Mouse (Mus musculus) E14TG2a.4 (cell line): ENCODE results near the gene Vwc2l.
A peak's percentile ranks its signal among the peaks of the same experiment; 100 is the strongest.

Source experiments
- H3K27me3 ChIP-seq: 2 replicates; pipeline ENCODE4 v1.6.1; 2014; ENCODE audit warnings: low read length, control low read depth; ENCODE audit not compliant: insufficient read depth
- H3K36me3 ChIP-seq: 2 replicates; pipeline ENCODE4 v1.6.1; 2014; ENCODE audit warnings: low read length, control low read depth; ENCODE audit not compliant: insufficient read depth
- H3K4me1 ChIP-seq: replicated peaks from 2 replicates; pipeline ENCODE4 v1.6.1; 2014; ENCODE audit warnings: low read depth, low read length, control low read depth
- H3K4me3 ChIP-seq: replicated peaks from 2 replicates; pipeline ENCODE4 v1.5.1; 2014; ENCODE audit warnings: mild to moderate bottlenecking, low read length
- H3K9me3 ChIP-seq: 2 replicates; pipeline ENCODE4 v1.6.1; 2014; ENCODE audit warnings: low read length, control low read depth
- CTCF ChIP-seq: conservative IDR thresholded peaks from 2 replicates; pipeline ENCODE4 v1.5.1; 2014; ENCODE audit warnings: low read length
- NANOG ChIP-seq: IDR thresholded peaks from 2 replicates; pipeline ENCODE4 v1.6.1; 2014; ENCODE audit warnings: borderline replicate concordance, low read length, mixed read lengths
- POU5F1 ChIP-seq: IDR thresholded peaks from 2 replicates; pipeline ENCODE4 v1.6.1; 2014; ENCODE audit warnings: low read length, borderline replicate concordance

The Vwc2l gene

DNA sequence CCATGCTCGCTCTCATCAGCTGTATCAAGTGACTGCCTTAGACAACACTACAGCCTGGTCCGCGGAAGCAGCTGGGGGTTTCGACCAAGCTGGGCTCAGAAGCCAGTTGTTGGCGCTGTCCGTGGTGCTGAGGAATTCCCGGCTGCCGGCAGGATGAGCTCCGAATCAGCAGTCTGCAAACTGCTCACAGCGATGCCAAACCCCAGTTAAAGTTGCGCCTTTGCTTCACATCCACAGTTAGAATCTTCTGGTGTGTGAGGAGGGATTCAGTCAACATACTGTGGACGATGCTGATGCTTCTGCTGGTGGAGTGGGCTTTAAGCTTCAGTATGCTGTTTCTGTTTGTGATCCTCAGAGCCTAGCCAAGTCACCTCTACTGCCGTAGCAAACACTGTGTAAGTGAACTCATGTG is at the start of gene Vwc2l:
Gene Vwc2l (plus strand): TSS at position 61 of the 412 bp plus-strand sequence.
- Histone ChIP-seq H3K27me3 (peaks cover 7% of the 10 kb centered on the region; the same call in 1 of the 2 replicates), H3K9me3 (no peaks in the 10 kb centered on the region), H3K4me1 (no peaks in the 10 kb centered on the region), H3K36me3 (no peaks in the 10 kb centered on the region), H3K4me3 (no peak within 1 kb of the TSS)
- TF ChIP-seq CTCF (no peak), NANOG (no peak), POU5F1 (no peak)

DNA sequence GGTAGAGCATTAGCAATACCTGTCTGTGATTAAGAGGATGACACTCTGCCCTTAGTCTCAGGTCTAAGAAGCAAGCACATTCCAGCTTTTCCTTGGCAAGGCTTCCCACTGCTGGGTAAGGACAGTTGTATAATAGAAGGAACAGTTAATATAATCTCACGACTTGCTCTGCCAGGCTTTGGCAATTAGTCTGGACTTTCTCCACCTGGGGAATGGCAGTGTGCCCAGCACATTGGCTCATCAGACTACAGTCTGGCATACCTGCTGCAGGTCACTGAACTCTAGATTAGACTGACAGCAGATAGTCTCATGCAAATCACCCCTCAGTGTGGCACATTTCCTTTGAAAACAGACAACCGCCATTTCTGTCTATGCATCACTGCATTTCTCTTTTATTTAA is 33.0 kb upstream of the Vwc2l start:
- no peaks in the 10 kb centered on the region for H3K9me3 ChIP-seq
- H3K27me3 ChIP-seq = no peaks in the 10 kb centered on the region
- no peaks in the 10 kb centered on the region for H3K4me1 ChIP-seq
- no peaks in the 10 kb centered on the region for H3K36me3 ChIP-seq
- no peak overlapping the region for H3K4me3 ChIP-seq
- TF ChIP-seq POU5F1 = no peak
- TF ChIP-seq NANOG = no peak
- no peak for TF ChIP-seq CTCF

DNA sequence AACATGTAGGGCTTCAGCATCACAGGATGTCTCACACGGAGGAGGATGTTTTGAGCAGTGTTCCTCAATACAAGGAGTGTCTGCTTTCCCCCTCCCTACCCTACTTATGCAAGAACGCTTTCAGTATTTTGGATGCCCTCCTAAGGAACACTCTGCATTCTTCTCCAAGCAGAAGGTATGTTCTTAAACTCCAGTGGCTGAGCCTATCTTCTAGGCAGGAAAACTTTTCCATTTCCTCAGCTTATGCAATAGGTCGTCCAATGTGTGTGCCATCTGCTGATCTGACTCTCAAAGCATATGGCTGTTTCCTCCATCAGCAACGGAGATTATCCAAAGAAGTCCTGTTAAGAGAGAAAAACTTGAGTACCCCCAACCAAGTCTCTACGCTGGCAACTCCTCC is 25.2 kb upstream of the Vwc2l start:
- Histone ChIP-seq H3K36me3 (no peaks in the 10 kb centered on the region), H3K4me3 (no peak overlapping the region), H3K9me3 (no peaks in the 10 kb centered on the region), H3K27me3 (no peaks in the 10 kb centered on the region), H3K4me1 (no peaks in the 10 kb centered on the region)
- TF ChIP-seq CTCF = no peak
- no peak for TF ChIP-seq NANOG

DNA sequence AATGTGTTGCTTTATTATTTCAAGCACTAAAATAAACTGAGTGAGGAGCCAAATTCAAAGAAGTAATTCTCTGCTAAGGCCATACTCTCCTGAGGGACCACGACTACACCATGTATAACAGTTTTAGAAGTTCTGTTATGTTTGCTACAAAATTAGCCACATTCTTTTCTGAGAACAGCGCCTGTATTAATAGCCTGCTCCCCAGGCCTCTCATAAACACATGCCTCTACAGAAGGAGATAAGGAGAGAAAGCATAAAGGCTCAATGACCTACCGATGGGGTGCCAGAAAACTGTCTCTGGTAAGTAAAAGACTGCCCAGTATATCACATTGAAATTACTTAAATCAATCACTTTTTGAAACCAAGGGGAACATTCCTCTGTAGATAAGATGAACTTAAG is 21.6 kb upstream of the Vwc2l start:
- Histone ChIP-seq H3K4me3 (no peak overlapping the region), H3K9me3 (no peaks in the 10 kb centered on the region), H3K27me3 (no peaks in the 10 kb centered on the region), H3K36me3 (no peaks in the 10 kb centered on the region), H3K4me1 (no peaks in the 10 kb centered on the region)
- TF ChIP-seq POU5F1 (no peak), CTCF (no peak), NANOG (no peak)

DNA sequence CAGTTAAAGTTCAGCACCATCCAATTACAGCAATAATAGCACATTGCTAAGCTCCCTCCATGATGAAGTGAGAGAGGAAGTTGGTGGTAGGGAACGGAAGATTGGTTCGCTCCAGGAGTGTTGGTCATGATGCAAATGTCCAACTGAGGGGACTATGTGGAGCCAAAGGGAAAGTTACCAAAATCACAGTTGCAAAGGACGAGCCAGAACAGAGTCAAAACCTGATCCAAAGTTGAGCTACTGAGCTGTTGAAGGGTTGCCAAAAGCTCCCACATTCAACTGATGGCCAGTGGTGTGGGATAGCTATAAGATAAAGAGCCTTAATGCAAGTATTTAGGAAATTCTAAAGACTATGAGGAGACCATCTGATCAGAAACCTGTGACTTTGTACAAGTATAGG is 19.7 kb upstream of the Vwc2l start:
- Histone ChIP-seq H3K36me3 (no peaks in the 10 kb centered on the region), H3K9me3 (no peaks in the 10 kb centered on the region), H3K27me3 (no peaks in the 10 kb centered on the region), H3K4me1 (no peaks in the 10 kb centered on the region), H3K4me3 (no peak overlapping the region)
- TF ChIP-seq POU5F1 = no peak
- TF ChIP-seq NANOG = no peak
- no peak for TF ChIP-seq CTCF

DNA sequence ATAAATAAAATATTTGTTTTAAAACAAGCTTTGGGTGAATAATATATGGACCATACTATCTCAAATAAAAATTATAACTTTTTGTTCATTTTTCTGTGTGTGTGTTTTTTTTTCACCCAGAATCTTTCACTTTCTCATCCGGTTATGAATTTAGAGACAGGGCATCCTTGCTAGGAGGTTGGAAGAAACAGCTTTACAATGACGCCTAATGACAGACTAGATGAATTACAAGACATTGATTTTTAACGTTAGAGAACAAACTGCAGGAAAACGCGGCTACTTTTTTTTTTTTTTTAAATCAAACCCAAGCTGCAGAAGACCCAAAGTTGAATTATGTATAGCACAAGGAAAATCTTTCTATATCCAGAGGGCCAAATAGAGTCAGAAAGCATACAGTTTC is 470 bp upstream of the Vwc2l start:
- no peaks in the 10 kb centered on the region for H3K4me1 ChIP-seq
- H3K27me3 ChIP-seq = peaks cover 7% of the 10 kb centered on the region; the same call in 1 of the 2 replicates
- H3K9me3 ChIP-seq = no peaks in the 10 kb centered on the region
- TF ChIP-seq POU5F1 = no peak
- H3K4me3 ChIP-seq = no peak overlapping the region
- H3K36me3 ChIP-seq = no peaks in the 10 kb centered on the region

DNA sequence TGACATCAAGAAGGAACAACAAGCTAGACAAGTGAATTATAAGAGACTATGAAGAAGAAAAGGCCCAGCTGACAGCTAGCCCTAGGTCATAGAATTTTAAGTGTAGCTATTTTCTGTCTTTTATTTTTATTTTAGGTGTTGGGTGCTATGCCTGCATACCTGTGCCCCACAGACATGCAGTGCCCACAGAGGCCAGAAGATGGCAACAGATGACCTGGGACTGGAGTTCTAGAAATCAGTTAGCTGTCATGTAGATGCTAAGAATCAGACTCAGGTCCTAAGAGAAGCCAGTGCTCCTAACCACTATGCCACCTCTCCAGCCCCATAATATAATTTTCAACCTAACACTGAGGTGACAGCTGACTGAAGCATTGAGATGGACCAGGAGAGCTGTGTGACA is 61.6 kb downstream of the Vwc2l start:
- H3K4me3 ChIP-seq = no peak overlapping the region
- no peaks in the 10 kb centered on the region for H3K27me3 ChIP-seq
- H3K4me1 ChIP-seq = peaks cover 5% of the 10 kb centered on the region; the same call in 1 of the 2 replicates
- H3K36me3 ChIP-seq = no peaks in the 10 kb centered on the region
- TF ChIP-seq NANOG = no peak
- peak; percentile 62 for TF ChIP-seq CTCF
- no peaks in the 10 kb centered on the region for H3K9me3 ChIP-seq

DNA sequence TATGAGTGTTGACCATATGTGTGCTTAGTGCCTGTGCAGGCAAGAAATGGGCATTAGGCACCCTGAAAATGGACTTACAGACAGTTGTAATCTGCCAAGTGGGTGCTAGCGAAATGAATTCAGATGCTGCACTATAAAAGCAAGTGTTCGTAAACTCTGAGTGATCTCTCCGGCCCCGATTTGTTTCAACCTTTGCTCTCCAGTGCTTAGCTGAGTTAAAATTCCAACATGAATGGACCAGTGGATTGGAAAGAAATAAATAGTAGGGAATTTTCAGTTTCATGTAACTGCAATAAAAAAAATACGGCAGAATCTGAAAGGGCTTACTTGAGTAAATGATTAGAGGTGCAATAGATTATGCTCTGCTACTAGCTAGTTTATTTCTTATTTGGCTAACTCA is 66.1 kb downstream of the Vwc2l start:
- H3K9me3 ChIP-seq = no peaks in the 10 kb centered on the region
- peaks cover 5% of the 10 kb centered on the region; the same call in 1 of the 2 replicates for H3K4me1 ChIP-seq
- TF ChIP-seq NANOG (no peak), CTCF (no peak), POU5F1 (no peak)
- H3K4me3 ChIP-seq = no peak overlapping the region
- no peaks in the 10 kb centered on the region for H3K36me3 ChIP-seq
- H3K27me3 ChIP-seq = no peaks in the 10 kb centered on the region

DNA sequence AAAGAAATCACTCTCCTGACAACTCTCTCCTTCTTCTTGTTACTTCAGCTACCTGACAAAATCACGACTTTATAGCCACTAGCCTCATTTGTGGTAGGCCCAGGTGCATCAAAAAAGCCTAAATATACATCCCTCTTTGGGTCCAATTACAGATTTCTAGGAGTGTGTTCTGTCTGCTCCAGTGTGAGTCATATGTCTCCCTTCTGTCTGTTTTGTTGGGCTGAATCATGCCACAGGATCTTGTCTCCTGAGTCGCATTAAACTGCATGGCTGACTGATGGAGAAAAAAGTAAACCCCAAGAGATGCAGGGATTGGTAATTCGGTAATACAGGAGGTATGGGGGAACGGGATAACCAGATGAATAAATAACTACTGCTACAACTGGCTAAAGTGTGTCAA is 69.6 kb downstream of the Vwc2l start:
- no peaks in the 10 kb centered on the region for H3K9me3 ChIP-seq
- H3K27me3 ChIP-seq = no peaks in the 10 kb centered on the region
- TF ChIP-seq POU5F1 (no peak), CTCF (no peak), NANOG (no peak)
- H3K36me3 ChIP-seq = no peaks in the 10 kb centered on the region
- H3K4me1 ChIP-seq = no peaks in the 10 kb centered on the region
- no peak overlapping the region for H3K4me3 ChIP-seq
